Mouse (Mus musculus) intestine, postnatal 0 days (tissue): ENCODE results near the gene Zdhhc12. TPM values are rescaled to one million over a fixed set of nuclear protein-coding genes. Genes with fewer than 3 reads are reported as not detected.
A peak's percentile ranks its signal among the peaks of the same experiment; 100 is the strongest.

ENCODE experiments used
- ATAC-seq: fragments of 200-750 bp; cut with Nextera tagmentation; 2 replicates; pipeline ENCODE4 v1.8.0; 2017; ENCODE audit warnings: mild to moderate bottlenecking, moderate TSS enrichment, moderate library complexity
- H3K27ac ChIP-seq: fragments of 300-500 bp; sonication (generic); 2 replicates; pipeline ENCODE4 v1.5.1; 2014; ENCODE audit warnings: mild to moderate bottlenecking, low read depth, low read length, moderate library complexity
- H3K27me3 ChIP-seq: fragments of 300-500 bp; sonication (generic); replicated peaks from 2 replicates; pipeline ENCODE4 v1.6.1; 2014; ENCODE audit warnings: low read length, mixed read lengths; ENCODE audit not compliant: control insufficient read depth, insufficient read depth
- H3K36me3 ChIP-seq: fragments of 300-500 bp; sonication (generic); 2 replicates; pipeline ENCODE4 v1.6.1; 2014; ENCODE audit warnings: mild to moderate bottlenecking, moderate library complexity; ENCODE audit not compliant: control insufficient read depth, insufficient read depth
- H3K4me1 ChIP-seq: fragments of 300-500 bp; sonication (generic); replicated peaks from 2 replicates; pipeline ENCODE4 v1.6.1; 2014; ENCODE audit warnings: antibody characterized with exemption, low read length, mixed read lengths; ENCODE audit not compliant: control insufficient read depth, insufficient read depth
- H3K4me2 ChIP-seq: fragments of 300-500 bp; sonication (generic); replicated peaks from 2 replicates; pipeline ENCODE4 v1.6.1; 2014; ENCODE audit warnings: low read depth, mild to moderate bottlenecking, moderate library complexity
- H3K4me3 ChIP-seq: fragments of 300-500 bp; sonication (generic); 2 replicates; pipeline ENCODE4 v1.5.1; 2014; ENCODE audit warnings: low read depth, low read length
- H3K9ac ChIP-seq: fragments of 300-500 bp; sonication (generic); 2 replicates; pipeline ENCODE4 v1.6.1; 2014; ENCODE audit warnings: mild to moderate bottlenecking, low read depth, low read length
- H3K9me3 ChIP-seq: fragments of 300-500 bp; sonication (generic); 2 replicates; pipeline ENCODE4 v1.6.1; 2016; ENCODE audit warnings: mixed run types; ENCODE audit not compliant: control insufficient read depth
- CTCF ChIP-seq: sonication (generic); IDR thresholded peaks from 2 replicates; pipeline ENCODE4 v1.5.1; 2016; ENCODE audit warnings: low read depth, mild to moderate bottlenecking, control low read depth, antibody characterized with exemption, moderate library complexity
- WGBS: fragments of 180-500 bp; shearing (Covaris S2); extraction: QIAGEN DNeasy Blood & Tissue Kit; methylation state at CpG from one replicate; pipeline ENCODE4 v1.1.7; 2014; 5-methylcytosine and 5-hydroxymethylcytosine counted together
- polyA plus RNA-seq: library from polyadenylated mRNA; unstranded; fragments of >200 nt; fragmentation: Nextera tagmentation; extraction: Ambion mirVana; gene quantifications from 2 replicates; pipeline ENCODE4 v1.2.1, GENCODE M21; 2015

Gene Zdhhc12
- polyA plus RNA-seq, 1 experiment from 2014 or later, result 91.3 TPM

DNA sequence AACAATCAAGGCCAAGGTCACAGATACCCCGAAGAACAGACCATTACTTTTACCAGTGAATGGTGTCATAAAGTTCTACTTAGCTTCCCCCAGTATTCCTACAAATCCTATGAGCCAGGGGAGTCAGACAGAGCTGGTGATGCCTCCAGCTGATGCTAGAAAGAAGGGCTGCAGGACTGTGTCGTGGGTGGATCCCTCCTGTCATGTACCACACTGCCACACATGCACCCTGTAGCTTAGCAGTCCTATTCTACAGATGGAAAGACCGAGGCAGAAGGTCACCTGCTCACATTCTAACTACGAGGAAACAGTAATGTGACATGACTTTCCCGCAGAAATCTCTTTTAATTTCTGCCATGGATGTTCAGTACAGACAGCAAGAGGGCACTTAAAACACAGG is 29.3 kb upstream of the Zdhhc12 start:
- TF ChIP-seq CTCF, result no peak
- Histone ChIP-seq H3K36me3 (peaks cover 6% of the 10 kb centered on the region), H3K27ac (no peak overlapping the region), H3K9ac (no peak overlapping the region), H3K4me3 (no peak overlapping the region), H3K9me3 (no peaks in the 10 kb centered on the region), H3K27me3 (no peaks in the 10 kb centered on the region), H3K4me2 (no peak overlapping the region; the same call in 1 of the 2 replicates), H3K4me1 (no peaks in the 10 kb centered on the region)
- no peak for ATAC-seq
- WGBS, result 80% methylated on average over 5 of the region's 5 CpGs

DNA sequence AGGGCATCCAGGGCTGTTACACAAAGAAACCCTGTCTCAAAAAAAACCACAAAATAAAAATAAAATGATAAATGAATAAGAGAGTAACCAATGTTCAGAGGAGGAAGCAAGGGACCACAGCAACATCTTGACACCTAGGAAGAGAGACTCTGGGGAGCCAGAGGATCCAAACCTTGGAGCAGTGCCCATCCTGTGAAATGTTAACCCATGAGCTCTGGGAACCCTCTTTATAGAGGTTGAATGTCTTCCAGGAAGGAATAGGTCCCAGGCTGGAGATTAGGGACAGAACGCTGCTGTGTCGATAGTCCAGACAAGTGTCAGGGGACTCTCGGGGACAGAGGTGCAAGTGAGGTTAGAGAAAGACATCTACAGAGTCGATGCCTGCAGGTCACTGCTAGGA is 26.8 kb upstream of the Zdhhc12 start:
- peaks cover 6% of the 10 kb centered on the region for H3K36me3 ChIP-seq
- 94% methylated on average over 4 of the region's 4 CpGs for WGBS
- TF ChIP-seq CTCF, result no peak
- no peaks in the 10 kb centered on the region for H3K9me3 ChIP-seq
- ATAC-seq, result no peak
- H3K4me2 ChIP-seq, result no peak overlapping the region
- no peak overlapping the region for H3K9ac ChIP-seq
- H3K27ac ChIP-seq, result no peak overlapping the region
- no peaks in the 10 kb centered on the region for H3K27me3 ChIP-seq
- H3K4me3 ChIP-seq, result no peak overlapping the region
- H3K4me1 ChIP-seq, result no peaks in the 10 kb centered on the region

DNA sequence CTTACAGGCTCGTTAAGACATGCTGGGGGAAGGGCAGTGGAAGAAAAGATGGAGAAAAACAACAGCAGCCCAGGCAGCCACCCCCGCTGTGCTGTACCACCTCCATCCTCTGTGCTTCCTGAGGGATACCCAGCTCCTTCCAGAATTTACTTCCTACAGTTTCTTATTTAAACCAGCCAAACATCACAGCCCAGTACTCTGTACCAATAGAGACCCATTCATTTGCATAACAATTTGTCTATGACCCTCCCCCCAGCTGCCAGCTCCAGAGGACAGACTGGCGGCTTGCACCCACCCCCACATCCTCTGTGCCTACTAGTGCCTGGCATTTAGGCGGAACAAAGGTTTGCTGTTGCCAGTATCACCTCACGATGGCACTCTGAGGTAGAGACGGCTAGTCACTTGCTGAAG is 26.2 kb upstream of the Zdhhc12 start:
- Histone ChIP-seq H3K9ac (no peak overlapping the region), H3K4me2 (no peak overlapping the region), H3K4me1 (no peaks in the 10 kb centered on the region), H3K27me3 (no peaks in the 10 kb centered on the region), H3K36me3 (peaks cover 6% of the 10 kb centered on the region), H3K4me3 (no peak overlapping the region), H3K9me3 (no peaks in the 10 kb centered on the region), H3K27ac (no peak overlapping the region)
- no peak for TF ChIP-seq CTCF
- ATAC-seq, result no peak
- WGBS, result 52% methylated on average over 6 of the region's 6 CpGs

DNA sequence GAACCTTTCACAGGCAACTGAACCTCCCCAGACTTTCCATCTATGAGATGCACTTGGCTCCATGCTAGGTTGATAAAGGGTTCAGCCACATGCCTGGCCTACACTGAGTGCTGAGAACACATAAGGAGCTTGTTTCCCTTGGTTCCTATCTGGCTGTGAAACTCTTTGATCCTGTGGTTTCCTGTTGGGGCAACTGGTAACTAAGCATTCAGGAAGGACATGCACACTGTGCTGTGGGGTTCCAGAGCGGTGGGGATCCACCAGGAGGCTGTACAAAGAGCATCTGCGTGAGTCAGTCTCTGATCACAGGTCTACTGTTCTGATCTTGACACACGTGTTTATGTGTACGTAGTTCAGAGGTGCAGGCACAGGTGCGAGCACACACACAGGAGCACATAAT is 19.1 kb upstream of the Zdhhc12 start:
- H3K4me2 ChIP-seq, result no peak overlapping the region
- H3K36me3 ChIP-seq, result peaks cover 45% of the 10 kb centered on the region
- H3K4me1 ChIP-seq, result no peaks in the 10 kb centered on the region
- H3K9ac ChIP-seq, result no peak overlapping the region
- no peak for ATAC-seq
- H3K27me3 ChIP-seq, result no peaks in the 10 kb centered on the region
- no peak for TF ChIP-seq CTCF
- no peak overlapping the region for H3K27ac ChIP-seq
- no peak overlapping the region for H3K4me3 ChIP-seq
- no peaks in the 10 kb centered on the region for H3K9me3 ChIP-seq
- WGBS, result 88% methylated on average over 5 of the region's 5 CpGs

DNA sequence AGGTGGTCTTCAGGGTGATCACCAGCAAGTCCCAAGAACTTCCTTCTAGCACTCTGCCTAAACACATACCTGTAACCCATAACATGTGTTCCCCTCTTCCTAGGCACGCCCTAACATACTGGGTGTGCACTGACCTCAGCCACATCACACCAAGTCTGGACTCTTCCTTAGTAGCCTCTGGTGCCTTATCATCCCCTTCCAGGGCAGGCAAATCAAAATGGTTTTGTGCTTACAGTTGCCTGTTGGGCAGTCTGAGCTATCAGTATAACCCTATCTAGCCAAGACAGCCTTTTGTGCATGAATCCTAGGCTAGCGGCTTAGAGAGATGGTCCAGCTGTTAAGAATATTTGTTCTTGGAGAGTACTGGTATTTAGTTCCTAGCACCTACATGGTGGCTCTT is 18.1 kb upstream of the Zdhhc12 start:
- Histone ChIP-seq H3K4me3 (no peak overlapping the region), H3K4me2 (no peak overlapping the region), H3K4me1 (no peaks in the 10 kb centered on the region), H3K27me3 (no peaks in the 10 kb centered on the region), H3K9me3 (no peaks in the 10 kb centered on the region), H3K27ac (no peak overlapping the region), H3K9ac (no peak overlapping the region), H3K36me3 (peaks cover 45% of the 10 kb centered on the region)
- TF ChIP-seq CTCF, result no peak
- 92% methylated on average over 2 of the region's 2 CpGs for WGBS
- no peak for ATAC-seq

DNA sequence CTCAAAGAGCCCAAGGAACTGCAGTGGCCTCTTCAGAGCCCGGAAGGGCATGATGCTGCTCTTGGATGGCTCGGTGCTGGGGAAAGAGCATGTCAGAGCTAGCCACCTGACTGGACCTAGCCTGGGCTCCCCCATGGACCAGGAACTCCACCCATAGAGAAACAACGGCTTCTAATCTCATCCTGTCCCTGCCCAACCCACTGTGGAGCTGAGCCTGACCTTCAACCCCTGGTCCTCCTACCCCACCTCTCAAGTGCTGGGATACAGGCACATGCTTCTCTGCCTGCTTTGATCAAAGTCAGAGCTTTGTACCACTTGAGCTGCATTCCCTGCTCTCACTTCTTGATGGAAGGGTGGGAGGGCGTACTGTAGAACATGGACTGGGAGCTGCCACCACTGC is 14.8 kb upstream of the Zdhhc12 start:
- 79% methylated on average over 4 of the region's 4 CpGs for WGBS
- TF ChIP-seq CTCF, result no peak
- Histone ChIP-seq H3K4me3 (no peak overlapping the region), H3K27ac (no peak overlapping the region), H3K4me1 (no peaks in the 10 kb centered on the region), H3K27me3 (no peaks in the 10 kb centered on the region), H3K4me2 (no peak overlapping the region), H3K9ac (no peak overlapping the region), H3K9me3 (no peaks in the 10 kb centered on the region), H3K36me3 (peaks cover 48% of the 10 kb centered on the region)
- ATAC-seq, result 0 out of 2 replicates have a peak, but pooled peaks have one; percentile 12

DNA sequence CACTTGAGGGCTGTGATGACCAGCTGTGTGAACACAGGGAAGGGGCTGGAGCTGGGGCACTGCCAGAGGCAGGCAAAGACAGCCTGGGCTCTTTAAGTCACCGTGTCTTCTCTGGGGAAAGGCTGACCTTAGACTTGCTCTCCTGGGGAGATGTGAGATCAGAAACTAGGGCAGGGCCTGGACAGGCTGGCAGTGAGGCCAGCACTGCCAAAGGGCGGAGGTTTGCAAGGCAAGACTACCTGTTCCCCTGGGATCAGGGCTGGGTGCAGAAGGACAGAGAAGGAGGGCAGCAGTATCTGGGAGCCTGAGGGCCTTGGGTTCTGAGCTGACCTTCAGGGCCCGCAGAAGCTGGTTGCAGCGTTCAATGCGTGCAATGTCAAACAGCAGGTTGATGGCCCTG is 14.2 kb upstream of the Zdhhc12 start:
- no peak overlapping the region for H3K4me2 ChIP-seq
- no peaks in the 10 kb centered on the region for H3K27me3 ChIP-seq
- no peak overlapping the region for H3K27ac ChIP-seq
- WGBS, result 98% methylated on average over 5 of the region's 5 CpGs
- no peaks in the 10 kb centered on the region for H3K9me3 ChIP-seq
- no peak for TF ChIP-seq CTCF
- no peaks in the 10 kb centered on the region for H3K4me1 ChIP-seq
- peaks cover 48% of the 10 kb centered on the region for H3K36me3 ChIP-seq
- ATAC-seq, result no peak
- no peak overlapping the region for H3K9ac ChIP-seq
- H3K4me3 ChIP-seq, result no peak overlapping the region
